Mouse (Mus musculus) MEL (cell line): Measurements from ENCODE around the gene Arhgef3. TPM values are rescaled to one million over a fixed set of nuclear protein-coding genes. Genes with fewer than 3 reads are reported as not detected.

Source experiments
- DNase-seq: peaks from one replicate; pipeline ENCODE4 v3.0.0; 2011; ENCODE audit warnings: low read depth, low spot score
- H3K27ac ChIP-seq: 2 replicates; pipeline ENCODE4 v1.5.1; 2012; ENCODE audit warnings: low read depth, mild to moderate bottlenecking, control low read depth, low read length, moderate library complexity; ENCODE audit not compliant: control insufficient read depth
- H3K27me3 ChIP-seq, 2 experiments: fragments of 150-350 bp in 1 of 2; sonication (generic) in 1 of 2; 2 replicates each; pipeline ENCODE4 v1.6.1; 2012; ENCODE audit warnings: low read length in 2 of 2, mild to moderate bottlenecking in 2 of 2, improper control_type of control experiment in 1 of 2, moderate library complexity in 1 of 2; ENCODE audit not compliant: insufficient read depth in 2 of 2, control insufficient read depth in 1 of 2
- H3K36me3 ChIP-seq, 2 experiments: 2 replicates each; pipeline ENCODE4 v1.6.1; 2012 to 2014; ENCODE audit warnings: low read length in 2 of 2, improper control_type of control experiment in 1 of 2, inconsistent platforms in 1 of 2, mild to moderate bottlenecking in 1 of 2; ENCODE audit not compliant: insufficient read depth in 2 of 2, control insufficient read depth in 1 of 2
- H3K4me1 ChIP-seq, 2 experiments: fragments of 150-350 bp in 1 of 2; sonication (generic) in 1 of 2; 2 replicates each; pipeline ENCODE4 v1.6.1; 2012; ENCODE audit warnings: low read length in 2 of 2, improper control_type of control experiment in 1 of 2, mild to moderate bottlenecking in 1 of 2; ENCODE audit not compliant: insufficient read depth in 2 of 2, control insufficient read depth in 1 of 2
- H3K4me3 ChIP-seq, 2 experiments: fragments of 150-350 bp in 1 of 2; sonication (generic) in 1 of 2; 2 replicates each; pipeline ENCODE4 v1.5.1; 2012; ENCODE audit warnings: low read depth in 2 of 2, low read length in 2 of 2, mild to moderate bottlenecking in 2 of 2, moderate library complexity in 2 of 2, control low read depth in 1 of 2, improper control_type of control experiment in 1 of 2; ENCODE audit not compliant: control insufficient read depth in 1 of 2, insufficient read depth in 1 of 2
- H3K79me2 ChIP-seq: 2 replicates; pipeline ENCODE4 v1.6.1; 2012; ENCODE audit warnings: mild to moderate bottlenecking, low read length, moderate library complexity; ENCODE audit not compliant: control insufficient read depth, poor library complexity, insufficient read depth
- H3K9ac ChIP-seq: 2 replicates; pipeline ENCODE4 v1.6.1; 2012; ENCODE audit warnings: low read depth, mild to moderate bottlenecking, control low read depth, low read length, moderate library complexity; ENCODE audit not compliant: control insufficient read depth, poor library complexity, severe bottlenecking
- H3K9me3 ChIP-seq: fragments of 150-350 bp; sonication (generic); replicated peaks from 2 replicates; pipeline ENCODE4 v1.6.1; 2012; ENCODE audit warnings: mild to moderate bottlenecking, low read length, improper control_type of control experiment, moderate library complexity; ENCODE audit not compliant: insufficient read depth
- BHLHE40 ChIP-seq: IDR thresholded peaks from 2 replicates; pipeline ENCODE4 v1.6.1; 2012; ENCODE audit warnings: low read depth, mild to moderate bottlenecking, inconsistent platforms, low read length, improper control_type of control experiment, borderline replicate concordance
- CHD1 ChIP-seq: IDR thresholded peaks from 2 replicates; pipeline ENCODE4 v1.6.1; 2012; ENCODE audit warnings: low read depth, mild to moderate bottlenecking, inconsistent platforms, low read length, improper control_type of control experiment
- EP300 ChIP-seq, 2 experiments: IDR thresholded peaks; 2 replicates each; pipeline ENCODE4 v1.6.1; 2011; ENCODE audit warnings: improper control_type of control experiment in 2 of 2, low read length in 2 of 2, low read depth in 1 of 2, mild to moderate bottlenecking in 1 of 2
- ETS1 ChIP-seq: IDR thresholded peaks from 2 replicates; pipeline ENCODE4 v1.6.1; 2012; ENCODE audit warnings: low read depth, mild to moderate bottlenecking, inconsistent platforms, low read length, improper control_type of control experiment, moderate library complexity
- GABPA ChIP-seq: IDR thresholded peaks from 2 replicates; pipeline ENCODE4 v1.6.1; 2012; ENCODE audit warnings: low read depth, mild to moderate bottlenecking, inconsistent platforms, low read length, improper control_type of control experiment, moderate library complexity
- HCFC1 ChIP-seq: IDR thresholded peaks from 2 replicates; pipeline ENCODE4 v1.6.1; 2012; ENCODE audit warnings: low read depth, mild to moderate bottlenecking, inconsistent platforms, low read length, improper control_type of control experiment, moderate library complexity
- JUND ChIP-seq: IDR thresholded peaks from 2 replicates; pipeline ENCODE4 v1.6.1; 2011; ENCODE audit warnings: low read depth, mild to moderate bottlenecking, improper control_type of control experiment, low read length
- KAT2A ChIP-seq: conservative IDR thresholded peaks from 2 replicates; pipeline ENCODE4 v1.6.1; 2012; ENCODE audit warnings: low read depth, low read length, improper control_type of control experiment, inconsistent platforms
- MAFK ChIP-seq: IDR thresholded peaks from 2 replicates; pipeline ENCODE4 v1.6.1; 2011; ENCODE audit warnings: low read depth, mild to moderate bottlenecking, low read length, improper control_type of control experiment, borderline replicate concordance
- MAX ChIP-seq: IDR thresholded peaks from 2 replicates; pipeline ENCODE4 v1.6.1; 2011; ENCODE audit warnings: low read length, improper control_type of control experiment
- MAZ ChIP-seq: IDR thresholded peaks from 2 replicates; pipeline ENCODE4 v1.6.1; 2012; ENCODE audit warnings: low read depth, mild to moderate bottlenecking, inconsistent platforms, low read length, improper control_type of control experiment
- MXI1 ChIP-seq: IDR thresholded peaks from 2 replicates; pipeline ENCODE4 v1.6.1; 2011; ENCODE audit warnings: mild to moderate bottlenecking, low read depth, low read length, improper control_type of control experiment
- MYB ChIP-seq: IDR thresholded peaks from 2 replicates; pipeline ENCODE4 v1.6.1; 2011; ENCODE audit warnings: mild to moderate bottlenecking, low read depth, low read length, improper control_type of control experiment
- MYC ChIP-seq: IDR thresholded peaks from 2 replicates; pipeline ENCODE4 v1.6.1; 2011; ENCODE audit warnings: low read depth, mild to moderate bottlenecking, low read length, improper control_type of control experiment, moderate library complexity
- NELFE ChIP-seq: IDR thresholded peaks from 2 replicates; pipeline ENCODE4 v1.6.1; 2011; ENCODE audit warnings: low read depth, low read length, improper control_type of control experiment
- NRF1 ChIP-seq: IDR thresholded peaks from 2 replicates; pipeline ENCODE4 v1.6.1; 2014; ENCODE audit warnings: low read depth, mild to moderate bottlenecking, inconsistent platforms, low read length, improper control_type of control experiment, moderate library complexity; ENCODE audit not compliant: poor library complexity, insufficient read depth, severe bottlenecking
- POLR2A ChIP-seq, 2 experiments: IDR thresholded peaks; 2 replicates each; pipeline ENCODE4 v1.6.1; 2011 to 2012; ENCODE audit warnings: low read length in 2 of 2, mild to moderate bottlenecking in 2 of 2, control low read depth in 1 of 2, improper control_type of control experiment in 1 of 2, low read depth in 1 of 2, moderate library complexity in 1 of 2; ENCODE audit not compliant: control insufficient read depth in 1 of 2, insufficient read depth in 1 of 2, poor library complexity in 1 of 2
- POLR2AphosphoS2 ChIP-seq: IDR thresholded peaks from 2 replicates; pipeline ENCODE4 v1.6.1; 2011; ENCODE audit warnings: low read length, improper control_type of control experiment
- POLR2AphosphoS5 ChIP-seq: IDR thresholded peaks from 2 replicates; pipeline ENCODE4 v1.6.1; 2012; ENCODE audit warnings: low read depth, borderline replicate concordance, mild to moderate bottlenecking, inconsistent platforms, low read length, moderate library complexity, mixed read lengths
- SIN3A ChIP-seq: IDR thresholded peaks from 2 replicates; pipeline ENCODE4 v1.6.1; 2012; ENCODE audit warnings: low read length, improper control_type of control experiment, inconsistent platforms
- SMC3 ChIP-seq: IDR thresholded peaks from 2 replicates; pipeline ENCODE4 v1.6.1; 2011; ENCODE audit warnings: low read depth, low read length, improper control_type of control experiment
- TAL1 ChIP-seq: IDR thresholded peaks from 2 replicates; pipeline ENCODE4 v1.6.1; 2012; ENCODE audit warnings: mild to moderate bottlenecking, inconsistent platforms, low read length, moderate library complexity, mixed read lengths
- TBP ChIP-seq: IDR thresholded peaks from 2 replicates; pipeline ENCODE4 v1.8.0; 2011; ENCODE audit warnings: low read depth, low read length, improper control_type of control experiment
- USF1 ChIP-seq: IDR thresholded peaks from 2 replicates; pipeline ENCODE4 v1.6.1; 2014; ENCODE audit warnings: low read depth, mild to moderate bottlenecking, inconsistent platforms, low read length, improper control_type of control experiment, moderate library complexity
- ZKSCAN1 ChIP-seq: IDR thresholded peaks from 2 replicates; pipeline ENCODE4 v1.6.1; 2012; ENCODE audit warnings: low read depth, mild to moderate bottlenecking, inconsistent platforms, low read length, improper control_type of control experiment, moderate library complexity
- ZMIZ1 ChIP-seq: IDR thresholded peaks from 2 replicates; pipeline ENCODE4 v1.6.1; 2012; ENCODE audit warnings: low read depth, mild to moderate bottlenecking, inconsistent platforms, low read length, improper control_type of control experiment, moderate library complexity
- ZNF384 ChIP-seq: IDR thresholded peaks from 2 replicates; pipeline ENCODE4 v1.6.1; 2012; ENCODE audit warnings: low read depth, mild to moderate bottlenecking, inconsistent platforms, low read length, improper control_type of control experiment
- polyA plus RNA-seq, 2 experiments: library from polyadenylated mRNA; stranded (reverse) in 1 of 2; unstranded in 1 of 2; fragments of >175 nt in 1 of 2; fragments of >200 nt in 1 of 2; gene quantifications; 2 replicates each; pipeline versions ENCODE4 v1.2.1 to v1.2.4; 2012; ENCODE audit warnings: low replicate concordance in 2 of 2, low read depth in 1 of 2; ENCODE audit not compliant: insufficient read length in 2 of 2, insufficient read depth in 1 of 2, missing spikeins in 1 of 2
- total RNA-seq: library from RNA; depleted of rRNA; stranded (reverse); fragments of 300-350 nt; gene quantifications from 2 replicates; pipeline ENCODE4 v1.2.3, GENCODE M21; 2012

Arhgef3 gene
- total and polyA plus RNA-seq, 3 experiments: 2.1 to 2.7 TPM; not detected in 1

GRCm38 (mm10) chr14:27196980-27197379, 82.3 kb downstream of the Arhgef3 start:
- Histone ChIP-seq H3K9ac (no peak overlapping the region), H3K4me1 (no peaks in the 10 kb centered on the region), H3K36me3 (no peaks in the 10 kb centered on the region), H3K27ac (no peak overlapping the region), H3K9me3 (no peaks in the 10 kb centered on the region), H3K79me2 (no peaks in the 10 kb centered on the region), H3K27me3 (0 out of 4 replicates have a peak, but pooled peaks cover 0 to 2% of the 10 kb centered on the region in 2 experiments), H3K4me3 (no peak overlapping the region)
- no peak for TF ChIP-seq MAX
- no peak for TF ChIP-seq NELFE
- no peak for TF ChIP-seq GABPA
- TF ChIP-seq ZMIZ1: no peak
- no peak for TF ChIP-seq ZNF384
- no peak for TF ChIP-seq SIN3A
- TF ChIP-seq SMC3: no peak
- TF ChIP-seq TBP: no peak
- TF ChIP-seq ZKSCAN1: no peak
- TF ChIP-seq MXI1: no peak
- no peak for TF ChIP-seq POLR2A (IDR thresholded peaks at IDR 0.05; ENCODE audit: control insufficient read depth in 1 of 2, insufficient read depth in 1 of 2, low read depth in 1 of 2, low read length in 2 of 2, poor library complexity in 1 of 2)
- no peak for TF ChIP-seq NRF1
- no peak for TF ChIP-seq JUND
- no peak for TF ChIP-seq POLR2AphosphoS2
- no peak for TF ChIP-seq TAL1
- DNase-seq: no peak

- H3K4me3 ChIP-seq: no peak overlapping the region
- no peak overlapping the region for H3K9ac ChIP-seq
- DNase-seq: no peak
- no peaks in the 10 kb centered on the region for H3K4me1 ChIP-seq
- H3K27me3 ChIP-seq: 0 out of 4 replicates have a peak, but pooled peaks cover 0 to 2% of the 10 kb centered on the region in 2 experiments
- no peak for TF ChIP-seq MXI1
- TF ChIP-seq ZKSCAN1: no peak
- TF ChIP-seq TAL1: no peak
- TF ChIP-seq MAFK: no peak
- no peak for TF ChIP-seq KAT2A
- TF ChIP-seq MAZ: no peak
- TF ChIP-seq USF1: no peak
- no peak for TF ChIP-seq EP300 (IDR thresholded peaks at IDR 0.05; ENCODE audit: low read depth in 1 of 2, low read length in 2 of 2)
- no peak for TF ChIP-seq BHLHE40
- TF ChIP-seq MYC: no peak
- TF ChIP-seq NRF1: no peak
- no peak for TF ChIP-seq TBP
- TF ChIP-seq HCFC1: no peak
- TF ChIP-seq JUND: no peak
- TF ChIP-seq ZMIZ1: no peak
- no peak for TF ChIP-seq POLR2AphosphoS5
- no peak for TF ChIP-seq CHD1
- TF ChIP-seq ETS1: no peak
- TF ChIP-seq MYB: no peak
- H3K36me3 ChIP-seq: no peaks in the 10 kb centered on the region
- H3K9me3 ChIP-seq: no peaks in the 10 kb centered on the region
- H3K27ac ChIP-seq: no peak overlapping the region
- H3K79me2 ChIP-seq: no peaks in the 10 kb centered on the region
Measured at GRCm38 (mm10) chr14:27198490-27199089, 83.9 kb downstream of the Arhgef3 start.
